19 mouse cellular contexts compared by ENCODE assay signal in the genomic region with DNA sequence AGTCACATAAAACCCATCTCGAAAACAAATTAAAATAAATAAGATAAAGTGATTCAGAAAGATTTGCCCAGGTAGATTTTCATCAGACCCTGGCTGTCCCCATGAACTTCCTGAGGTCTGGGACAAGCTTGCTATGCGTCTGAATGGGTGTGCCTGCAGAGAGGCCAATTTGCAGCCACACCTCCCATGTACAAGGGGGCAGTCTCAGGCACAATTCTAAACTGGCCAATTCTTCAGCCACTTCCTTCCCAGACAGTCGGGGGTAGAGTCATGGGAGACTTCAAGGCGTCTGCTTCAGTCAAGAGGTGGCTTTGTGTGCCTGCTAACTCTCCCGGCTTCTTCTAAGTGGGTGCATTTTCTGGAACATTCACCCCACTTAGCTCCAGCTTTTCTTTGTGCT.
"Had no signal": no experiment of that assay in that cellular context is flagged by ENCODE, and none has a peak within 500 bp of the region (broad histone marks: within the 10 kb centered on the region; RNA-seq: fewer than 3 reads in every experiment).

No protein-coding gene starts in this region.

- H3K9ac ChIP-seq: limb, embryonic 13.5 days; liver, embryonic 12.5 days; liver, embryonic 15.5 days; lung, embryonic 15.5 days; midbrain, embryonic 13.5 days had no signal

- ATAC-seq: liver, embryonic 12.5 days; midbrain, embryonic 13.5 days; midbrain, embryonic 16.5 days had no signal

- H3K27me3 ChIP-seq: limb, embryonic 13.5 days; liver, embryonic 12.5 days; liver, embryonic 15.5 days; lung, embryonic 15.5 days; megakaryocyte, embryonic 14.5 days; midbrain, embryonic 13.5 days had no signal

- H3K27ac ChIP-seq: limb, embryonic 13.5 days; liver, embryonic 12.5 days; liver, embryonic 15.5 days; lung, embryonic 15.5 days; midbrain, embryonic 10.5 days; midbrain, embryonic 13.5 days had no signal

- DNase-seq: kidney, postnatal 14 days; kidney, postnatal 4 days; left cerebral cortex, postnatal 4 days; liver; lung, adult 18-20 months; lung, postnatal 10 days; lung, postnatal 36 days; right cerebral cortex, postnatal 25 days; spleen, adult 18-20 months; thymus, adult 18-20 months; thymus, postnatal 36 days had no signal

- H3K9me3 ChIP-seq: liver, embryonic 12.5 days; liver, embryonic 15.5 days; lung, embryonic 15.5 days; midbrain, embryonic 10.5 days had no signal

- H3K4me1 ChIP-seq: liver, embryonic 15.5 days; megakaryocyte, embryonic 14.5 days had no signal

- H3K4me3 ChIP-seq: limb, embryonic 13.5 days; liver, embryonic 12.5 days; liver, embryonic 15.5 days; lung, embryonic 15.5 days; megakaryocyte, embryonic 14.5 days; midbrain, embryonic 10.5 days; midbrain, embryonic 13.5 days had no signal

- H3K4me2 ChIP-seq: limb, embryonic 13.5 days; liver, embryonic 12.5 days; liver, embryonic 15.5 days; lung, embryonic 15.5 days; midbrain, embryonic 13.5 days had no signal

- H3K36me3 ChIP-seq: limb, embryonic 13.5 days; liver, embryonic 12.5 days; liver, embryonic 15.5 days; lung, embryonic 15.5 days; midbrain, embryonic 10.5 days; midbrain, embryonic 13.5 days had no signal
